Mouse (Mus musculus) small intestine, adult 2 months (tissue): ENCODE measurements around the gene Vps8.

ENCODE experiments used
- CTCF ChIP-seq: fragments of 200-500 bp; IDR thresholded peaks from 2 replicates; pipeline ENCODE4 v1.5.1; 2012; ENCODE audit warnings: low read depth, mild to moderate bottlenecking, control low read depth, inconsistent platforms, low read length, moderate library complexity, mixed read lengths; ENCODE audit not compliant: insufficient replicate concordance, insufficient read length; ENCODE audit errors: extremely low read depth
- POLR2A ChIP-seq: fragments of 200-500 bp; IDR thresholded peaks from 2 replicates; pipeline ENCODE4 v1.6.1; 2012; ENCODE audit warnings: low read depth, mild to moderate bottlenecking, control low read depth, inconsistent platforms, low read length, moderate library complexity

DNA sequence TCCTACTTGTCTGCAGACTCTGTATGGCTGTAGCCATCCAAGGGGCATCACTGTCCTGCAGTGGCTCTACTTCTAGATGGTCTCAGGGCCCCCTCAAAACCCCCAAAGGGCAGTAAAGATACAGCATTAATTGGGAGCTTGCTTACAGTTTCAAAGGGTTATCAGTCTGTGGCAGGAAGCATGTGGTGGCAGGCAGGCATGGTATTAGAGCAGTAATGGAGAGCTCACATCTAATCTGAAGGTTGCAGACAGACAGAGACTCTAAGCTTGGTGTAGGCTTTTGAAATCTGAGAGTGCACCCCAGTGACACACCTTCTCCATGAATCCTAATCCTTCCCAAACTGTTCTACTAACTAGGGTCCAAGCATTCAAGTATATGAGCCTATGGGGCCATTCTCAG lies 211.5 kb downstream of the Vps8 start:
- TF ChIP-seq POLR2A (no peak), CTCF (no peak)
